8 mouse cellular contexts compared by ENCODE assay signal in the genomic region with DNA sequence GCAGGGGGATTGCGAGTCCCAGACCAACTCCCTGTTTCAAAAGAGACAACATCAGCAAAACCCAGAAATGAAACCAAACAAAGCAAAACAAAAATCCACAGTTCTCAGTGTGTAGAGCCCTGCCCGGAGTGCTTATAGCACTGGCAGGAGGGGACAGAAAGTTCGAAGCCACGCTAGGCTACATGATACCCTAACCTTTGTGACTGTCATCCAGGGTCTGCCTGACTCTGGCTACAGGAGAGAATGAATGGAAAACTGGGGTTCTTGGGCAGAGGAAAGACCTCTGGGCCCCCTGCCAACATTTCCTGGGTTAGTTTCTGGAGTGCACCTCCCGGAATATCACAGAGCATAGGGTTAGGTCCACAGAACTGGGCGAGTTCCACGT. TPM values are rescaled to one million over a fixed set of nuclear protein-coding genes. Genes with fewer than 3 reads are reported as not detected.
DNase-seq lines count a peak whose midpoint lies in the region; ATAC-seq and TF ChIP-seq lines count a peak whose summit lies in the region.

No protein-coding gene starts in this region.

- no peaks in the 10 kb centered on the region for H3K9me3 ChIP-seq in embryonic facial prominence, embryonic 13.5 days
- H3K9me3 ChIP-seq in hindbrain, embryonic 14.5 days (ENCODE audit: control insufficient read depth, low read length) = no peaks in the 10 kb centered on the region
- no peaks in the 10 kb centered on the region for H3K9me3 ChIP-seq in lung, embryonic 16.5 days (ENCODE audit: control insufficient read depth, low read length)

- no peak for TF ChIP-seq CTCF in thymus, adult 2 months (IDR thresholded peaks at IDR 0.05; ENCODE audit: borderline replicate concordance, control insufficient read depth, extremely low read depth, insufficient read depth, low read length, poor library complexity)

- H3K27me3 ChIP-seq in thymus, adult 2 months (ENCODE audit: control insufficient read depth, insufficient read depth, low read length) = no peaks in the 10 kb centered on the region
- H3K27me3 ChIP-seq in embryonic facial prominence, embryonic 13.5 days = no peaks in the 10 kb centered on the region
- no peaks in the 10 kb centered on the region for H3K27me3 ChIP-seq in hindbrain, embryonic 14.5 days (ENCODE audit: control insufficient read depth, insufficient read depth, low read length)
- no peaks in the 10 kb centered on the region for H3K27me3 ChIP-seq in lung, embryonic 16.5 days (ENCODE audit: control insufficient read depth, insufficient read depth, low read depth, low read length)

- no peak for TF ChIP-seq POLR2A in thymus, adult 2 months (IDR thresholded peaks at IDR 0.05; ENCODE audit: control insufficient read depth, extremely low read depth, insufficient read depth, low read length, poor library complexity)

- WGBS in thymus, adult 2 months = 36% methylated on average over 7 of the region's 7 CpGs
- 53% methylated on average over 7 of the region's 7 CpGs for WGBS in embryonic facial prominence, embryonic 13.5 days
- WGBS in hindbrain, embryonic 14.5 days = 69% methylated on average over 7 of the region's 7 CpGs
- 40% methylated on average over 7 of the region's 7 CpGs for WGBS in lung, embryonic 16.5 days

- peaks cover 17% of the 10 kb centered on the region for H3K4me1 ChIP-seq in thymus, adult 2 months (replicated peaks; ENCODE audit: control insufficient read depth, insufficient read depth, low read length)
- H3K4me1 ChIP-seq in embryonic facial prominence, embryonic 13.5 days = peaks cover 17% of the 10 kb centered on the region
- H3K4me1 ChIP-seq in hindbrain, embryonic 14.5 days (replicated peaks; ENCODE audit: control insufficient read depth, insufficient read depth, low read length) = peaks cover 17% of the 10 kb centered on the region
- H3K4me1 ChIP-seq in lung, embryonic 16.5 days (replicated peaks; ENCODE audit: control insufficient read depth, insufficient read depth, low read length) = peaks cover 14% of the 10 kb centered on the region

- H3K36me3 ChIP-seq in thymus, adult 2 months (ENCODE audit: control insufficient read depth, insufficient read depth, low read length) = no peaks in the 10 kb centered on the region
- peaks cover 35% of the 10 kb centered on the region for H3K36me3 ChIP-seq in embryonic facial prominence, embryonic 13.5 days
- H3K36me3 ChIP-seq in hindbrain, embryonic 14.5 days (replicated peaks; ENCODE audit: control insufficient read depth, insufficient read depth) = peaks cover 32% of the 10 kb centered on the region
- H3K36me3 ChIP-seq in lung, embryonic 16.5 days (ENCODE audit: control insufficient read depth, insufficient read depth, low read length) = peaks cover 13% of the 10 kb centered on the region; the same call in 1 of the 2 replicates

- no peak; the same call in 1 of the 2 replicates for ATAC-seq in embryonic facial prominence, embryonic 13.5 days (ENCODE audit: insufficient number of reproducible peaks, insufficient read depth, low FRiP score, low TSS enrichment, low read depth)
- ATAC-seq in hindbrain, embryonic 14.5 days (ENCODE audit: low FRiP score) = peak; percentile 22; the same call in 1 of the 2 replicates
- peak; percentile 26 for ATAC-seq in lung, embryonic 16.5 days (ENCODE audit: low read depth)
- no peak; the same call in 1 of the 2 replicates for ATAC-seq in megakaryocyte-erythroid progenitor cell, adult 5-6 weeks (replicated peaks; ENCODE audit: low FRiP score, low TSS enrichment, poor library complexity, severe bottlenecking)

- H3K4me2 ChIP-seq in embryonic facial prominence, embryonic 13.5 days = peak overlapping the region; percentile 81
- peak overlapping the region; percentile 93 for H3K4me2 ChIP-seq in hindbrain, embryonic 14.5 days (replicated peaks)
- peak overlapping the region; percentile 86 for H3K4me2 ChIP-seq in lung, embryonic 16.5 days (ENCODE audit: low read depth, low read length)

- H3K9ac ChIP-seq in embryonic facial prominence, embryonic 13.5 days = peak overlapping the region; percentile 84
- H3K9ac ChIP-seq in hindbrain, embryonic 14.5 days = peak overlapping the region; percentile 88
- peak overlapping the region; percentile 84 for H3K9ac ChIP-seq in lung, embryonic 16.5 days (ENCODE audit: low read length)

- peak overlapping the region; percentile 81 for H3K4me3 ChIP-seq in thymus, adult 2 months (ENCODE audit: control insufficient read depth, insufficient read depth, low read length)
- H3K4me3 ChIP-seq in embryonic facial prominence, embryonic 13.5 days = peak overlapping the region; percentile 73
- peak overlapping the region; percentile 87 for H3K4me3 ChIP-seq in hindbrain, embryonic 14.5 days (replicated peaks; ENCODE audit: low read length)
- H3K4me3 ChIP-seq in lung, embryonic 16.5 days (ENCODE audit: low read length) = peak overlapping the region; percentile 76

- DNase-seq in thymus, adult 2 months = no peak
- DNase-seq in thymus, postnatal 4 days = no peak
- no peak for DNase-seq in hindbrain, embryonic 14.5 days (ENCODE audit: low spot score)
- no peak for DNase-seq in natural killer cell, adult 2 months (ENCODE audit: low spot score in 2 of 2)
- no peak for DNase-seq in layer of hippocampus, adult 9-11 months

- peak overlapping the region; percentile 77 for H3K27ac ChIP-seq in thymus, adult 2 months (ENCODE audit: control insufficient read depth, insufficient read depth, low read length)
- peak overlapping the region; percentile 95 for H3K27ac ChIP-seq in embryonic facial prominence, embryonic 13.5 days
- H3K27ac ChIP-seq in hindbrain, embryonic 14.5 days = peak overlapping the region; percentile 92
- peak overlapping the region; percentile 88 for H3K27ac ChIP-seq in lung, embryonic 16.5 days (ENCODE audit: low read length)

RNA-seq across cellular contexts. Expression of a gene that starts 0.2 kb away (rescaled TPM):
- 81.9 and 84.7 TPM in 2 replicates for polyA plus RNA-seq in thymus, adult 2 months (2012; rRNA removed)
- 52.7 and 54.9 TPM in 2 replicates for polyA plus RNA-seq in embryonic facial prominence, embryonic 13.5 days (2015; fragmentation: Nextera tagmentation; extraction: Ambion mirVana)
- 39.9 and 42.1 TPM in 2 replicates for polyA plus RNA-seq in hindbrain, embryonic 14.5 days (2014; fragmentation: Nextera tagmentation; extraction: Ambion mirVana)
- polyA plus RNA-seq in lung, embryonic 16.5 days (2015; fragmentation: Nextera tagmentation; extraction: Ambion mirVana) = 38.0 and 40.0 TPM in 2 replicates
- total RNA-seq in megakaryocyte-erythroid progenitor cell, adult 5-6 weeks (2014; fragmentation: Nextera tagmentation) = 13.7 and 18.3 TPM in 2 replicates
- total RNA-seq in megakaryocyte-erythroid progenitor cell, adult 5-6 weeks (2017) = 2.1 and 5.5 TPM in 2 replicates

RNA-seq across cellular contexts. Expression of a gene that starts 0.5 kb away (rescaled TPM):
- polyA plus RNA-seq in thymus, adult 2 months (2012; rRNA removed) = 16.3 and 19.1 TPM in 2 replicates
- 13.6 and 14.5 TPM in 2 replicates for polyA plus RNA-seq in embryonic facial prominence, embryonic 13.5 days (2015; fragmentation: Nextera tagmentation; extraction: Ambion mirVana)
- polyA plus RNA-seq in hindbrain, embryonic 14.5 days (2014; fragmentation: Nextera tagmentation; extraction: Ambion mirVana) = 11.8 and 12.6 TPM in 2 replicates
- polyA plus RNA-seq in lung, embryonic 16.5 days (2015; fragmentation: Nextera tagmentation; extraction: Ambion mirVana) = 8.5 and 9.2 TPM in 2 replicates
- 7.7 and 10.4 TPM in 2 replicates for total RNA-seq in megakaryocyte-erythroid progenitor cell, adult 5-6 weeks (2014; fragmentation: Nextera tagmentation)
- 2.1 and 3.0 TPM in 2 replicates for total RNA-seq in megakaryocyte-erythroid progenitor cell, adult 5-6 weeks (2017)

RNA-seq across cellular contexts. Expression of a gene that starts 21.0 kb away (rescaled TPM):
- 0.75 and 0.94 TPM in 2 replicates for polyA plus RNA-seq in thymus, adult 2 months (2012; rRNA removed)
- 5.7 and 7.3 TPM in 2 replicates for polyA plus RNA-seq in embryonic facial prominence, embryonic 13.5 days (2015; fragmentation: Nextera tagmentation; extraction: Ambion mirVana)
- 6.5 and 6.9 TPM in 2 replicates for polyA plus RNA-seq in hindbrain, embryonic 14.5 days (2014; fragmentation: Nextera tagmentation; extraction: Ambion mirVana)
- 4.8 and 5.0 TPM in 2 replicates for polyA plus RNA-seq in lung, embryonic 16.5 days (2015; fragmentation: Nextera tagmentation; extraction: Ambion mirVana)
- 4.5 and 4.6 TPM in 2 replicates for total RNA-seq in megakaryocyte-erythroid progenitor cell, adult 5-6 weeks (2014; fragmentation: Nextera tagmentation)
- 4.2 and 6.6 TPM in 2 replicates for total RNA-seq in megakaryocyte-erythroid progenitor cell, adult 5-6 weeks (2017)

RNA-seq across cellular contexts. Expression of a gene that starts 21.8 kb away (rescaled TPM):
- polyA plus RNA-seq in thymus, adult 2 months (2012; rRNA removed) = 2.8 and 3.3 TPM in 2 replicates
- polyA plus RNA-seq in embryonic facial prominence, embryonic 13.5 days (2015; fragmentation: Nextera tagmentation; extraction: Ambion mirVana) = 1.3 and 2.0 TPM in 2 replicates
- polyA plus RNA-seq in hindbrain, embryonic 14.5 days (2014; fragmentation: Nextera tagmentation; extraction: Ambion mirVana) = 0.90 and 1.1 TPM in 2 replicates
- polyA plus RNA-seq in lung, embryonic 16.5 days (2015; fragmentation: Nextera tagmentation; extraction: Ambion mirVana) = 0.24 and 0.98 TPM in 2 replicates
- total RNA-seq in megakaryocyte-erythroid progenitor cell, adult 5-6 weeks (2014; fragmentation: Nextera tagmentation) = 3.4 and 4.5 TPM in 2 replicates
- 2.8 and 4.6 TPM in 2 replicates for total RNA-seq in megakaryocyte-erythroid progenitor cell, adult 5-6 weeks (2017)

RNA-seq across cellular contexts. Expression of a gene that starts 27.0 kb away (rescaled TPM):
- 22.5 and 28.8 TPM in 2 replicates for polyA plus RNA-seq in thymus, adult 2 months (2012; rRNA removed)
- 12.8 and 17.2 TPM in 2 replicates for polyA plus RNA-seq in embryonic facial prominence, embryonic 13.5 days (2015; fragmentation: Nextera tagmentation; extraction: Ambion mirVana)
- 4.2 and 4.8 TPM in 2 replicates for polyA plus RNA-seq in hindbrain, embryonic 14.5 days (2014; fragmentation: Nextera tagmentation; extraction: Ambion mirVana)
- 30.1 and 33.8 TPM in 2 replicates for polyA plus RNA-seq in lung, embryonic 16.5 days (2015; fragmentation: Nextera tagmentation; extraction: Ambion mirVana)
- total RNA-seq in megakaryocyte-erythroid progenitor cell, adult 5-6 weeks (2014; fragmentation: Nextera tagmentation) = 7.9 and 14.3 TPM in 2 replicates
- total RNA-seq in megakaryocyte-erythroid progenitor cell, adult 5-6 weeks (2017) = 3.5 and 14.3 TPM in 2 replicates

Comparison
In these comparisons a context has a peak if more than half of its experiments do, and no peak if none do; other contexts are left out.
1. ATAC-seq: peak in hindbrain, embryonic 14.5 days (single experiment) and lung, embryonic 16.5 days (single experiment); none in embryonic facial prominence, embryonic 13.5 days (single experiment) and megakaryocyte-erythroid progenitor cell, adult 5-6 weeks (single experiment).
2. Peak in every context shown above with its lines, with median percentiles within 50 percentile points of each other: H3K27ac ChIP-seq, H3K4me3 ChIP-seq, H3K4me2 ChIP-seq and H3K9ac ChIP-seq.